Mouse (Mus musculus): ENCODE results near the gene Dgcr2. TPM values are rescaled to one million over a fixed set of nuclear protein-coding genes. Genes with fewer than 3 reads are reported as not detected.

The Dgcr2 gene
- polyA plus RNA-seq, 2 experiments = 14.2 to 15.5 TPM

GRCm38 (mm10) chr16:17890917-17891566, 7.3 kb downstream of the Dgcr2 start:
- Histone ChIP-seq H3K4me2 (ENCODE audit: low read depth) (peak overlapping the region; percentile 90), H3K9ac (replicated peaks) (peak overlapping the region; percentile 97), H3K36me3 (replicated peaks; ENCODE audit: control insufficient read depth, insufficient read depth, low read depth) (no peaks in the 10 kb centered on the region), H3K27me3 (ENCODE audit: control insufficient read depth, insufficient read depth, low read length) (no peaks in the 10 kb centered on the region), H3K4me3 (ENCODE audit: insufficient read depth in 1 of 2, low read depth in 2 of 2, low read length in 2 of 2) (peak overlapping the region; percentile 86 to 100), H3K4me1 (replicated peaks; ENCODE audit: control insufficient read depth in 2 of 2, insufficient read depth in 2 of 2, low read length in 1 of 2) (peaks cover 7 to 19% of the 10 kb centered on the region in 2 experiments), H3K9me3 (ENCODE audit: control insufficient read depth, low read length) (no peaks in the 10 kb centered on the region), H3K27ac (peak overlapping the region; percentile 81)
- ATAC-seq (ENCODE audit: insufficient read depth) = peak; percentile 63
- WGBS (ENCODE audit: insufficient replicate concordance) = under 1% methylated on average over 44 of the region's 44 CpGs
- peak; percentile 46 to 53 (median 52) for DNase-seq (ENCODE audit: low read depth in 3 of 3, low spot score in 3 of 3)
- TF ChIP-seq EP300 (IDR thresholded peaks at IDR 0.05; ENCODE audit: low read depth) (no peak), CTCF (IDR thresholded peaks at IDR 0.05; ENCODE audit: low read depth) (no peak)

- WGBS (ENCODE audit: insufficient replicate concordance) = 62% methylated on average over 2 of the region's 2 CpGs
- Histone ChIP-seq H3K36me3 (replicated peaks; ENCODE audit: control insufficient read depth, insufficient read depth, low read depth) (no peaks in the 10 kb centered on the region), H3K27me3 (ENCODE audit: control insufficient read depth, insufficient read depth, low read length) (no peaks in the 10 kb centered on the region), H3K27ac (peak overlapping the region; percentile 81), H3K4me2 (ENCODE audit: low read depth) (peak overlapping the region; percentile 90), H3K9ac (replicated peaks) (peak overlapping the region; percentile 97), H3K4me3 (ENCODE audit: insufficient read depth in 1 of 2, low read depth in 2 of 2, low read length in 2 of 2) (peak overlapping the region; percentile 86 to 100), H3K9me3 (ENCODE audit: control insufficient read depth, low read length) (no peaks in the 10 kb centered on the region), H3K4me1 (replicated peaks; ENCODE audit: control insufficient read depth in 2 of 2, insufficient read depth in 2 of 2, low read length in 1 of 2) (peaks cover 7 to 20% of the 10 kb centered on the region in 2 experiments)
- DNase-seq (ENCODE audit: low read depth in 3 of 3, low spot score in 3 of 3) (no peak), ATAC-seq (ENCODE audit: insufficient read depth) (no peak)
- TF ChIP-seq CTCF (IDR thresholded peaks at IDR 0.05; ENCODE audit: low read depth) (no peak), EP300 (IDR thresholded peaks at IDR 0.05; ENCODE audit: low read depth) (no peak)
Measured at GRCm38 (mm10) chr16:17890342-17890727, 8.0 kb downstream of the Dgcr2 start.

GRCm38 (mm10) chr16:17889689-17890341, 8.5 kb downstream of the Dgcr2 start:
- 79% methylated on average over 6 of the region's 6 CpGs for WGBS (ENCODE audit: insufficient replicate concordance)
- Histone ChIP-seq H3K4me3 (ENCODE audit: insufficient read depth in 1 of 2, low read depth in 2 of 2, low read length in 2 of 2) (peak overlapping the region; percentile 86 to 100), H3K9ac (replicated peaks) (peak overlapping the region; percentile 97), H3K36me3 (replicated peaks; ENCODE audit: control insufficient read depth, insufficient read depth, low read depth) (no peaks in the 10 kb centered on the region), H3K27ac (0 out of 2 replicates have a peak overlapping the region, but pooled peaks have one; percentile 4), H3K27me3 (ENCODE audit: control insufficient read depth, insufficient read depth, low read length) (no peaks in the 10 kb centered on the region), H3K4me2 (ENCODE audit: low read depth) (peak overlapping the region; percentile 90), H3K4me1 (replicated peaks; ENCODE audit: control insufficient read depth in 2 of 2, insufficient read depth in 2 of 2, low read length in 1 of 2) (peaks cover 7 to 20% of the 10 kb centered on the region in 2 experiments), H3K9me3 (ENCODE audit: control insufficient read depth, low read length) (no peaks in the 10 kb centered on the region)
- TF ChIP-seq EP300 (IDR thresholded peaks at IDR 0.05; ENCODE audit: low read depth) (no peak), CTCF (IDR thresholded peaks at IDR 0.05; ENCODE audit: low read depth) (no peak)
- ATAC-seq (ENCODE audit: insufficient read depth) (no peak), DNase-seq (ENCODE audit: low read depth in 3 of 3, low spot score in 3 of 3) (no peak)

GRCm38 (mm10) chr16:17884116-17884515, 14.2 kb downstream of the Dgcr2 start:
- Histone ChIP-seq H3K9ac (replicated peaks) (no peak overlapping the region), H3K4me3 (ENCODE audit: insufficient read depth in 1 of 2, low read depth in 2 of 2, low read length in 2 of 2) (no peak overlapping the region), H3K27ac (no peak overlapping the region), H3K27me3 (ENCODE audit: control insufficient read depth, insufficient read depth, low read length) (no peaks in the 10 kb centered on the region), H3K4me2 (ENCODE audit: low read depth) (no peak overlapping the region), H3K9me3 (ENCODE audit: control insufficient read depth, low read length) (no peaks in the 10 kb centered on the region), H3K4me1 (replicated peaks; ENCODE audit: control insufficient read depth in 2 of 2, insufficient read depth in 2 of 2, low read length in 1 of 2) (peaks cover 0 to 6% of the 10 kb centered on the region in 2 experiments; a peak in 1 of 4 replicates), H3K36me3 (replicated peaks; ENCODE audit: control insufficient read depth, insufficient read depth, low read depth) (no peaks in the 10 kb centered on the region; the same call in none of the 2 replicates)
- no peak for ATAC-seq (ENCODE audit: insufficient read depth)
- WGBS (ENCODE audit: insufficient replicate concordance) = 74% methylated on average over 6 of the region's 6 CpGs
- no peak for TF ChIP-seq CTCF (IDR thresholded peaks at IDR 0.05; ENCODE audit: low read depth)
- TF ChIP-seq EP300 (IDR thresholded peaks at IDR 0.05; ENCODE audit: low read depth) = no peak
- DNase-seq (ENCODE audit: low read depth in 3 of 3, low spot score in 3 of 3) = no peak

- TF ChIP-seq CTCF (IDR thresholded peaks at IDR 0.05; ENCODE audit: low read depth) = no peak
Measured at GRCm38 (mm10) chr16:17882196-17882595, 16.2 kb downstream of the Dgcr2 start.

More at GRCm38 (mm10) chr16:17882196-17882595, 16.2 kb downstream of the Dgcr2 start:
- Histone ChIP-seq H3K4me2 (ENCODE audit: low read depth) (no peak overlapping the region), H3K9me3 (ENCODE audit: control insufficient read depth, low read length) (no peaks in the 10 kb centered on the region; the same call in 1 of the 2 replicates), H3K27ac (no peak overlapping the region), H3K36me3 (replicated peaks; ENCODE audit: control insufficient read depth, insufficient read depth, low read depth) (no peaks in the 10 kb centered on the region; the same call in none of the 2 replicates), H3K9ac (replicated peaks) (no peak overlapping the region), H3K4me1 (replicated peaks; ENCODE audit: control insufficient read depth in 2 of 2, insufficient read depth in 2 of 2, low read length in 1 of 2) (peaks cover 0 to 6% of the 10 kb centered on the region in 2 experiments; a peak in 1 of 4 replicates), H3K27me3 (ENCODE audit: control insufficient read depth, insufficient read depth, low read length) (no peaks in the 10 kb centered on the region), H3K4me3 (ENCODE audit: insufficient read depth in 1 of 2, low read depth in 2 of 2, low read length in 2 of 2) (no peak overlapping the region)
- no peak for DNase-seq (ENCODE audit: low read depth in 3 of 3, low spot score in 3 of 3)
- ATAC-seq (ENCODE audit: insufficient read depth) = no peak
